Mouse (Mus musculus) heart, adult 11 months (tissue): ENCODE results near the gene Wap.
"Not testable (repeated sequence)": the region's sequence is repeated elsewhere in the genome, so short reads cannot be mapped to it uniquely, and the experiment has no call there.

Experiments
- DNase-seq: peaks from one replicate; pipeline ENCODE4 v3.0.0; 2022

Gene Wap

GRCm38 (mm10) chr11:6638537-6638936 lies at the start of gene Wap:
Gene Wap, minus strand, starts transcription at chr11:6638637.
- peak; percentile 83 for DNase-seq

- no peak for DNase-seq
Measured at GRCm38 (mm10) chr11:6684741-6685140, 46.3 kb upstream of the Wap start.

GRCm38 (mm10) chr11:6680397-6680818 lies 42.0 kb upstream of the Wap start:
- DNase-seq: peak; percentile 97

GRCm38 (mm10) chr11:6679694-6680396 lies 41.4 kb upstream of the Wap start:
- peak; percentile 93 for DNase-seq

GRCm38 (mm10) chr11:6677530-6677929 lies 39.1 kb upstream of the Wap start:
- no peak for DNase-seq

GRCm38 (mm10) chr11:6676641-6677040 lies 38.2 kb upstream of the Wap start:
- DNase-seq: no peak

- DNase-seq: peak; percentile 98
Measured at GRCm38 (mm10) chr11:6675402-6675801, 37.0 kb upstream of the Wap start.

GRCm38 (mm10) chr11:6674701-6675100 lies 36.3 kb upstream of the Wap start:
- no peak for DNase-seq

GRCm38 (mm10) chr11:6670826-6671225 lies 32.4 kb upstream of the Wap start:
- no peak for DNase-seq

- DNase-seq: no peak
Measured at GRCm38 (mm10) chr11:6670044-6670443, 31.6 kb upstream of the Wap start.

- DNase-seq: no peak
Measured at GRCm38 (mm10) chr11:6669041-6669440, 30.6 kb upstream of the Wap start.

GRCm38 (mm10) chr11:6666634-6667033 lies 28.2 kb upstream of the Wap start:
- DNase-seq: no peak

- DNase-seq: no peak
Measured at GRCm38 (mm10) chr11:6661206-6661605, 22.8 kb upstream of the Wap start.

- peak; percentile 93 for DNase-seq
Measured at GRCm38 (mm10) chr11:6658271-6658670, 19.8 kb upstream of the Wap start, which contains the start of gene Ramp3. Gene Ramp3, plus strand, starts transcription at chr11:6658521.

GRCm38 (mm10) chr11:6654903-6655302 lies 16.5 kb upstream of the Wap start:
- no peak for DNase-seq

GRCm38 (mm10) chr11:6652978-6653377 lies 14.5 kb upstream of the Wap start:
- not testable (repeated sequence) for DNase-seq

- DNase-seq: no peak
Measured at GRCm38 (mm10) chr11:6650519-6650918, 12.1 kb upstream of the Wap start.

- DNase-seq: peak; percentile 83
Measured at GRCm38 (mm10) chr11:6647831-6648724, 9.6 kb upstream of the Wap start.

- DNase-seq: no peak
Measured at GRCm38 (mm10) chr11:6644566-6644965, 6.1 kb upstream of the Wap start.

- DNase-seq: no peak
Measured at GRCm38 (mm10) chr11:6639072-6639471, 635 bp upstream of the Wap start.

GRCm38 (mm10) chr11:6636150-6636549 lies 2.3 kb downstream of the Wap start:
- DNase-seq: no peak

- DNase-seq: peak; percentile 86
Measured at GRCm38 (mm10) chr11:6629655-6630054, 8.8 kb downstream of the Wap start.

- peak; percentile 94 for DNase-seq
Measured at GRCm38 (mm10) chr11:6628568-6628967, 9.9 kb downstream of the Wap start.

- peak; percentile 94 for DNase-seq
Measured at GRCm38 (mm10) chr11:6627731-6628130, 10.7 kb downstream of the Wap start.
